Mouse (Mus musculus) lung, embryonic 14.5 days (tissue): ENCODE data around the gene Xrcc1. TPM values are rescaled to one million over a fixed set of nuclear protein-coding genes. Genes with fewer than 3 reads are reported as not detected.
A peak's percentile ranks its signal among the peaks of the same experiment; 100 is the strongest.

Source experiments
- ATAC-seq: fragments of 200-750 bp; cut with Nextera tagmentation; 2 replicates; pipeline ENCODE4 v1.8.0; 2017; ENCODE audit warnings: mild to moderate bottlenecking, moderate TSS enrichment, moderate library complexity; ENCODE audit not compliant: insufficient read depth
- DNase-seq: peaks from one replicate; pipeline ENCODE4 v3.0.0-alpha.2; 2015
- H3K27ac ChIP-seq: fragments of 300-500 bp; sonication (generic); 2 replicates; pipeline ENCODE4 v1.5.1; 2014; ENCODE audit warnings: low read depth, mild to moderate bottlenecking, moderate library complexity
- H3K27me3 ChIP-seq: fragments of 300-500 bp; sonication (generic); 2 replicates; pipeline ENCODE4 v1.6.1; 2014; ENCODE audit warnings: low read length, control low read depth; ENCODE audit not compliant: insufficient read depth
- H3K36me3 ChIP-seq: fragments of 300-500 bp; sonication (generic); 2 replicates; pipeline ENCODE4 v1.6.1; 2014; ENCODE audit warnings: control low read depth; ENCODE audit not compliant: insufficient read depth
- H3K4me1 ChIP-seq: fragments of 300-500 bp; sonication (generic); 2 replicates; pipeline ENCODE4 v1.6.1; 2014; ENCODE audit warnings: antibody characterized with exemption, control low read depth; ENCODE audit not compliant: insufficient read depth
- H3K4me2 ChIP-seq: fragments of 300-500 bp; sonication (generic); 2 replicates; pipeline ENCODE4 v1.6.1; 2014; ENCODE audit warnings: mild to moderate bottlenecking
- H3K4me3 ChIP-seq: fragments of 300-500 bp; sonication (generic); 2 replicates; pipeline ENCODE4 v1.5.1; 2014; ENCODE audit warnings: low read depth, low read length
- H3K9ac ChIP-seq: fragments of 300-500 bp; sonication (generic); 2 replicates; pipeline ENCODE4 v1.6.1; 2014
- H3K9me3 ChIP-seq: fragments of 300-500 bp; sonication (generic); 2 replicates; pipeline ENCODE4 v1.6.1; 2016; ENCODE audit warnings: low read depth, low read length, control low read depth
- CTCF ChIP-seq: IDR thresholded peaks from 2 replicates; pipeline ENCODE4 v1.5.1; 2016; ENCODE audit warnings: antibody characterized with exemption, low read depth
- WGBS: fragments of 180-500 bp; shearing (Covaris S2); extraction: QIAGEN DNeasy Blood & Tissue Kit; methylation state at CpG from one replicate; pipeline ENCODE4 v1.1.7; 2014; 5-methylcytosine and 5-hydroxymethylcytosine counted together
- polyA plus RNA-seq: library from polyadenylated mRNA; unstranded; fragments of >200 nt; fragmentation: Nextera tagmentation; extraction: Ambion mirVana; gene quantifications from 2 replicates; pipeline ENCODE4 v1.2.1, GENCODE M21; 2014

Gene Xrcc1
- polyA plus RNA-seq, 1 experiment from 2014 or later, result 121 TPM

- H3K36me3 ChIP-seq, result peaks cover 82% of the 10 kb centered on the region
- no peaks in the 10 kb centered on the region for H3K9me3 ChIP-seq
- TF ChIP-seq CTCF, result no peak
- DNase-seq (no peak), ATAC-seq (no peak)
- no peak overlapping the region for H3K9ac ChIP-seq
- no peak overlapping the region for H3K4me2 ChIP-seq
- no peaks in the 10 kb centered on the region for H3K27me3 ChIP-seq
- H3K4me3 ChIP-seq, result no peak overlapping the region
- 74% methylated on average over 4 of the region's 4 CpGs for WGBS
- H3K27ac ChIP-seq, result no peak overlapping the region
- H3K4me1 ChIP-seq, result no peaks in the 10 kb centered on the region
Measured at GRCm38 (mm10) chr7:24563837-24564206, 17.7 kb downstream of the Xrcc1 start.

GRCm38 (mm10) chr7:24564607-24565265 lies 18.6 kb downstream of the Xrcc1 start:
- no peaks in the 10 kb centered on the region for H3K27me3 ChIP-seq
- H3K4me1 ChIP-seq, result no peaks in the 10 kb centered on the region
- DNase-seq, result peak; percentile 79
- peak; percentile 39; the same call in 1 of the 2 replicates for ATAC-seq
- no peak overlapping the region for H3K4me2 ChIP-seq
- peaks cover 87% of the 10 kb centered on the region for H3K36me3 ChIP-seq
- WGBS, result 63% methylated on average over 6 of the region's 6 CpGs
- H3K27ac ChIP-seq, result no peak overlapping the region
- peak; percentile 82 for TF ChIP-seq CTCF
- no peaks in the 10 kb centered on the region for H3K9me3 ChIP-seq
- no peak overlapping the region for H3K9ac ChIP-seq
- H3K4me3 ChIP-seq, result no peak overlapping the region

- no peak overlapping the region for H3K9ac ChIP-seq
- H3K27ac ChIP-seq, result no peak overlapping the region
- no peak for DNase-seq
- H3K4me1 ChIP-seq, result no peaks in the 10 kb centered on the region
- H3K36me3 ChIP-seq, result peaks cover 87% of the 10 kb centered on the region
- ATAC-seq, result no peak
- no peaks in the 10 kb centered on the region for H3K27me3 ChIP-seq
- no peak overlapping the region for H3K4me2 ChIP-seq
- WGBS, result 92% methylated on average over 11 of the region's 11 CpGs
- H3K4me3 ChIP-seq, result no peak overlapping the region
- no peaks in the 10 kb centered on the region for H3K9me3 ChIP-seq
- TF ChIP-seq CTCF, result no peak
Measured at GRCm38 (mm10) chr7:24565627-24566026, 19.5 kb downstream of the Xrcc1 start.

- H3K27me3 ChIP-seq, result no peaks in the 10 kb centered on the region
- H3K4me3 ChIP-seq, result no peak overlapping the region
- H3K27ac ChIP-seq, result no peak overlapping the region
- ATAC-seq, result no peak
- H3K9me3 ChIP-seq, result no peaks in the 10 kb centered on the region
- H3K4me1 ChIP-seq, result no peaks in the 10 kb centered on the region
- 92% methylated on average over 9 of the region's 9 CpGs for WGBS
- no peak overlapping the region for H3K4me2 ChIP-seq
- peaks cover 91% of the 10 kb centered on the region for H3K36me3 ChIP-seq
- DNase-seq, result no peak
- no peak for TF ChIP-seq CTCF
- H3K9ac ChIP-seq, result no peak overlapping the region
Measured at GRCm38 (mm10) chr7:24566206-24566605, 20.1 kb downstream of the Xrcc1 start.

- Histone ChIP-seq H3K4me3 (no peak overlapping the region), H3K36me3 (peaks cover 93% of the 10 kb centered on the region), H3K27ac (no peak overlapping the region), H3K9me3 (no peaks in the 10 kb centered on the region), H3K9ac (no peak overlapping the region), H3K4me1 (no peaks in the 10 kb centered on the region), H3K4me2 (no peak overlapping the region), H3K27me3 (no peaks in the 10 kb centered on the region)
- 86% methylated on average over 4 of the region's 4 CpGs for WGBS
- ATAC-seq, result no peak
- DNase-seq, result no peak
- TF ChIP-seq CTCF, result no peak
Measured at GRCm38 (mm10) chr7:24568512-24568911, 22.4 kb downstream of the Xrcc1 start.

GRCm38 (mm10) chr7:24571071-24571470 lies 25.0 kb downstream of the Xrcc1 start:
- WGBS, result 67% methylated on average over 4 of the region's 4 CpGs
- no peaks in the 10 kb centered on the region for H3K4me1 ChIP-seq
- H3K9ac ChIP-seq, result no peak overlapping the region
- peaks cover 75% of the 10 kb centered on the region for H3K36me3 ChIP-seq
- no peaks in the 10 kb centered on the region for H3K27me3 ChIP-seq
- H3K4me3 ChIP-seq, result no peak overlapping the region
- no peak overlapping the region for H3K4me2 ChIP-seq
- ATAC-seq (no peak), DNase-seq (no peak)
- no peak for TF ChIP-seq CTCF
- H3K9me3 ChIP-seq, result no peaks in the 10 kb centered on the region
- H3K27ac ChIP-seq, result no peak overlapping the region

GRCm38 (mm10) chr7:24572455-24572854 lies 26.4 kb downstream of the Xrcc1 start:
- Histone ChIP-seq H3K9me3 (no peaks in the 10 kb centered on the region), H3K27ac (no peak overlapping the region), H3K4me3 (no peak overlapping the region), H3K36me3 (peaks cover 61% of the 10 kb centered on the region), H3K4me2 (no peak overlapping the region), H3K27me3 (no peaks in the 10 kb centered on the region), H3K9ac (no peak overlapping the region), H3K4me1 (no peaks in the 10 kb centered on the region)
- WGBS, result 53% methylated on average over 5 of the region's 5 CpGs
- TF ChIP-seq CTCF, result peak; percentile 52
- no peak for ATAC-seq
- DNase-seq, result peak; percentile 46
